Mouse (Mus musculus) heart, embryonic 12.5 days (tissue): Measurements from ENCODE around the gene Tmem221. TPM values are rescaled to one million over a fixed set of nuclear protein-coding genes. Genes with fewer than 3 reads are reported as not detected.

Experiments used
- ATAC-seq: fragments of 200-750 bp; cut with Nextera tagmentation; 2 replicates; pipeline ENCODE4 v1.8.0; 2017; ENCODE audit warnings: moderate TSS enrichment, moderate library complexity; ENCODE audit not compliant: insufficient number of reproducible peaks, low FRiP score
- H3K27ac ChIP-seq: fragments of 300-500 bp; sonication (generic); 2 replicates; pipeline ENCODE4 v1.5.1; 2016; ENCODE audit warnings: mild to moderate bottlenecking, moderate library complexity; ENCODE audit not compliant: poor library complexity, severe bottlenecking
- H3K27me3 ChIP-seq: fragments of 300-500 bp; sonication (generic); replicated peaks from 2 replicates; pipeline ENCODE4 v1.6.1; 2016; ENCODE audit warnings: mild to moderate bottlenecking, moderate library complexity
- H3K36me3 ChIP-seq: fragments of 300-500 bp; sonication (generic); 2 replicates; pipeline ENCODE4 v1.6.1; 2016; ENCODE audit warnings: mild to moderate bottlenecking, moderate library complexity
- H3K4me1 ChIP-seq: fragments of 300-500 bp; sonication (generic); replicated peaks from 2 replicates; pipeline ENCODE4 v1.6.1; 2016; ENCODE audit warnings: mild to moderate bottlenecking
- H3K4me2 ChIP-seq: fragments of 300-500 bp; sonication (generic); 2 replicates; pipeline ENCODE4 v1.6.1; 2016; ENCODE audit warnings: mild to moderate bottlenecking, moderate library complexity
- H3K4me3 ChIP-seq: fragments of 300-500 bp; sonication (generic); 2 replicates; pipeline ENCODE4 v1.5.1; 2016; ENCODE audit warnings: mild to moderate bottlenecking
- H3K9ac ChIP-seq: fragments of 300-500 bp; sonication (generic); 2 replicates; pipeline ENCODE4 v1.6.1; 2016; ENCODE audit warnings: mild to moderate bottlenecking, moderate library complexity
- H3K9me3 ChIP-seq: fragments of 300-500 bp; sonication (generic); replicated peaks from 2 replicates; pipeline ENCODE4 v1.6.1; 2016; ENCODE audit warnings: mild to moderate bottlenecking, moderate library complexity
- WGBS: fragments of 180-500 bp; shearing (Covaris S2); methylation state at CpG from one replicate; pipeline ENCODE4 v1.1.7; 2016; 5-methylcytosine and 5-hydroxymethylcytosine counted together
- polyA plus RNA-seq: library from polyadenylated mRNA; unstranded; fragments of >200 nt; fragmentation: Nextera tagmentation; extraction: Ambion mirVana; gene quantifications from 2 replicates; pipeline ENCODE4 v1.2.1, GENCODE M21; 2016

The Tmem221 gene
- polyA plus RNA-seq, 1 experiment from 2014 or later = 0.28 TPM

DNA sequence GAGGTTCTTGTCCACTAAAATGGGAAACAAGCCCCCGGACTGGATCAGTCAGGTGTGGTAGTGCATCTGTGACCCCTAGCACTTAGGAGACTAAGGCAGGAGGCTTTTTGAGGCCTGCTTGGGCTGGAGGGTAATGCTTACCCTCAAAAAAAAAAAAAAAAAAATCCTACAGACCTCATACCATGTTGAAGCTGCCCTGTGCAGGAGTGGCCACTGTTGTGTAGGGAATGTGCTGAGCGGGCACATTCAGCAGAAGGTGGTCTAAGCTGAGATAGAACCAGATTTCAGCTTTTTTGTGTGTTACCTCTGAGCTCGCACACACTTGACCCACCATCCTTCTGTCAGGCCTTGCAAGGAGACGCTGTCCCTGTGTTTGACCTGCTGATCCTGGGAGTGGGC, 35.7 kb upstream of the Tmem221 start:
- ATAC-seq = no peak
- WGBS = 94% methylated on average over 4 of the region's 4 CpGs
- Histone ChIP-seq H3K4me2 (no peak overlapping the region), H3K4me3 (no peak overlapping the region), H3K9ac (0 out of 2 replicates have a peak overlapping the region, but pooled peaks have one; percentile 7), H3K4me1 (peaks cover 32% of the 10 kb centered on the region), H3K9me3 (no peaks in the 10 kb centered on the region), H3K27me3 (peaks cover 9% of the 10 kb centered on the region), H3K36me3 (peaks cover 4% of the 10 kb centered on the region), H3K27ac (no peak overlapping the region)

DNA sequence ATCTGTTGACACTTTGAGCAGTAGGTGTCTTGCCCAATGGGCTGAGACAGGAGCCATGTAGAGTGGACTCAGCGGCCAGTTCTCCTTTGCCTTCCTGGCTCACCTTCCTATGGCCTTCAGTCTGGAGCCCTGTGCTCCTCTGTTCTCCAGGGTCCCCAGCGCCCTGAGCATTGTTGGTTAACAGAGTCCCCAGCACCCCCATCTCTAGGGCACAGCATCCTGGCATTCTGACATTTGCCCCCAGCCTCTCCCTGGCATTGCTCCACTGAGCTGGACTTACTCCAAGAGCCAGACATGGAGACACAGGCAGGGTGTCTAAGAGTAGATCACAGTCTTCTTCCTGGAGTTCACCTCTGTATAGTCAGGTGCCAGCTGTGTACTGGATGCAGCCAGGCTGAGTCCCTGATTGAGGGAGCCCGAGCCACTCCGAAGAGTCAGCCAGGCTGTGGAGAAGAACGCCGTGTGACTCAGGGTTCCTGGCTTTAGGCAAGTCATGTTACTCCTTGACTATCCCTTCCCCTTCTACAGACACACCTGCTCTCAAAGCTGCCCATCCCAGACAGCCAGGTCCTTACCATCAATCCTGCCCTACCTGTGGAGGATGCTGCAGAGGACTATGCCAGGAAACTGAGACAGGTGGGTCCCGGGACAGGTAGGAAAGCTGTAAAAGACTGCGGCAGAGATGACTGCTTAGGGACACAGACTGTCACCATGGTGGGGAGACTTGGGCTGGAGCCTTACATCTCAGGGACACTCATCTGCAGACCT, 35.1 kb upstream of the Tmem221 start:
- no peaks in the 10 kb centered on the region for H3K9me3 ChIP-seq
- H3K9ac ChIP-seq = 0 out of 2 replicates have a peak overlapping the region, but pooled peaks have one; percentile 7
- H3K4me1 ChIP-seq = peaks cover 32% of the 10 kb centered on the region
- H3K36me3 ChIP-seq = no peaks in the 10 kb centered on the region; the same call in 1 of the 2 replicates
- 90% methylated on average over 8 of the region's 8 CpGs for WGBS
- H3K27me3 ChIP-seq = peaks cover 4% of the 10 kb centered on the region; the same call in 1 of the 2 replicates
- H3K27ac ChIP-seq = no peak overlapping the region
- no peak overlapping the region for H3K4me3 ChIP-seq
- no peak for ATAC-seq
- peak overlapping the region; percentile 89; the same call in 1 of the 2 replicates for H3K4me2 ChIP-seq

- Histone ChIP-seq H3K4me2 (peak overlapping the region; percentile 89), H3K4me3 (peak overlapping the region; percentile 66), H3K9ac (peak overlapping the region; percentile 84), H3K36me3 (no peaks in the 10 kb centered on the region; the same call in 1 of the 2 replicates), H3K27me3 (no peaks in the 10 kb centered on the region; the same call in 1 of the 2 replicates), H3K27ac (peak overlapping the region; percentile 97), H3K4me1 (peaks cover 32% of the 10 kb centered on the region), H3K9me3 (no peaks in the 10 kb centered on the region)
- 5% methylated on average over 56 of the region's 60 CpGs for WGBS
- ATAC-seq = peak; percentile 75
Observed at GRCm38 (mm10) chr8:71592374-71593170, 33.9 kb upstream of the Tmem221 start.

DNA sequence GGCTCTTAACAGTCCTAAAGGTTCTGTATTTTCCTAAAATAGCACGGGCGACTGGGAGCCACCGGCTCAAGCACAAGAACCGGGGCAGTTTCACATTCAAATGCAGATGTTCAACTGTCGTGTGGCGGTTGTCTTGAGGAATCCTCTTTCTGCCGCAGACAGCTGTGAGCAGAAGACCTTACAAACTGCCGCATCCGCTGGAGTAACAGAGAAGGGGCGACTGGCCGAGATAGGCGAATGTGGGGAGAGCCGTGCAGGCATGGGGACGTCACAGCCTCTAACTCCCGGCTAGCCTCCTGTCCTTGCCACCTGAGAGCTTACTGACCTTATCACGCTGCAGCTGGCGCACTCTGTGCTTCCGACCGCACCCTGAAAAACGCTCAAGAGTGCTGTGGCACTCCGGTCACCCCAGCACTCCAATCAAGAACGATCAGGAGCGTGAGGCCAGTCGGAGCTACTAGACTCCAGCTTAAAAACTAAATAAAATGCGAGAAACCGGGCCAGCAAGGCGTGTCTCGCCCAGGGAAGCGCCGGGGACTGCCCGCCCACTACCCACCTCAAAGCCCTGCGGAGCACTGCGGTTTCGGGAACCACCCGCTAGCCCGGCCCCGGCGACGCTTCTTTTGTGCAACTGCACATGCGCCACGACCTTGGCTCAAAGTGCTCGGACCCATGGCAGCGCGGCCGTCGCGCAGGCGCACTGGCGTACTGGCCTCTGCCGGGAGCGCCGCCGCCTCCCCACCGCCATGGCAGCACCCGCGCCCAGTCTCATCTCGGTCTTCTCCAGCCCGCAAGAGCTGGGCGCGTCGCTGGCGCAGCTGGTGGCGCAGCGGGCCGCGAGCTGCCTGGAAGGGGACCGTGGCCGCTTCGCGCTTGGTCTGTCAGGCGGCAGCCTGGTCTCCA, 33.1 kb upstream of the Tmem221 start, which contains the start of gene Pgls:
Gene Pgls, plus strand, starts transcription at position 706 of the 903 bp plus-strand sequence.
- ATAC-seq = peak; percentile 87
- peaks cover 32% of the 10 kb centered on the region for H3K4me1 ChIP-seq
- WGBS = under 1% methylated on average over 67 of the region's 71 CpGs
- H3K4me3 ChIP-seq = peak within 1 kb of the TSS; percentile 66
- peaks cover 1% of the 10 kb centered on the region; the same call in 1 of the 2 replicates for H3K36me3 ChIP-seq
- H3K9ac ChIP-seq = peak within 1 kb of the TSS; percentile 84
- peak within 1 kb of the TSS; percentile 97 for H3K27ac ChIP-seq
- no peaks in the 10 kb centered on the region for H3K9me3 ChIP-seq
- H3K27me3 ChIP-seq = no peaks in the 10 kb centered on the region
- peak within 1 kb of the TSS; percentile 89 for H3K4me2 ChIP-seq

DNA sequence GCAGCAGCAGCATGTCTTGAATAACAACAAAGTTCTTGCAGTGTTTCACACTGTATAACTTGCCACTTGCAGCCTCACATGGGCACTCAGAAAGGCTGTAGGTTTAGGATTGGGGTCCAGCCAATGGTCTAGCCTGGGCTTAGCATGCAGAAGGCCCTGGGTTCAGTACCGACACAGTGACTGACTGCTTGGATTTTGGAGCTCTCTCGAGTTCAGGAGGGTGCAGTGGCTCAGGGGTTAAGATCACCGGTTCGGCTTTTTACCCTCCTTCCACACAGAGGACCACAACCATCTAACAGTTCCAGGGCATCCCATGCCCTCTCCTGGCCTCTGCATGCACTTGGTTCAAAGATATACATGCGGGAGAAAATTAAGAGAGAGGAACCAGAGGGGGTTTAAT, 32.3 kb upstream of the Tmem221 start:
- Histone ChIP-seq H3K9ac (peak overlapping the region; percentile 84), H3K27me3 (no peaks in the 10 kb centered on the region), H3K4me1 (peaks cover 28% of the 10 kb centered on the region), H3K36me3 (peaks cover 6% of the 10 kb centered on the region), H3K27ac (no peak overlapping the region; the same call in 1 of the 2 replicates), H3K4me2 (peak overlapping the region; percentile 89), H3K9me3 (no peaks in the 10 kb centered on the region), H3K4me3 (peak overlapping the region; percentile 66)
- ATAC-seq = no peak
- 27% methylated on average over 5 of the region's 5 CpGs for WGBS

- WGBS = 69% methylated on average over 3 of the region's 3 CpGs
- no peak for ATAC-seq
- Histone ChIP-seq H3K27me3 (peaks cover 11% of the 10 kb centered on the region; the same call in 1 of the 2 replicates), H3K4me2 (no peak overlapping the region), H3K9ac (no peak overlapping the region), H3K4me3 (no peak overlapping the region), H3K9me3 (no peaks in the 10 kb centered on the region), H3K4me1 (peaks cover 20% of the 10 kb centered on the region), H3K27ac (no peak overlapping the region), H3K36me3 (peaks cover 28% of the 10 kb centered on the region)
Observed at GRCm38 (mm10) chr8:71588762-71589161, 30.1 kb upstream of the Tmem221 start.

- H3K27me3 ChIP-seq = peaks cover 11% of the 10 kb centered on the region; the same call in 1 of the 2 replicates
- H3K9ac ChIP-seq = no peak overlapping the region
- no peak overlapping the region for H3K4me3 ChIP-seq
- no peak for ATAC-seq
- no peaks in the 10 kb centered on the region for H3K9me3 ChIP-seq
- H3K4me2 ChIP-seq = no peak overlapping the region
- WGBS = 59% methylated on average over 2 of the region's 2 CpGs
- H3K36me3 ChIP-seq = peaks cover 28% of the 10 kb centered on the region
- peaks cover 8% of the 10 kb centered on the region for H3K4me1 ChIP-seq
- no peak overlapping the region for H3K27ac ChIP-seq
Observed at GRCm38 (mm10) chr8:71586891-71587290, 28.2 kb upstream of the Tmem221 start.

GRCm38 (mm10) chr8:71580201-71580600, 21.5 kb upstream of the Tmem221 start:
- H3K9me3 ChIP-seq = no peaks in the 10 kb centered on the region
- no peak overlapping the region for H3K4me3 ChIP-seq
- H3K36me3 ChIP-seq = peaks cover 18% of the 10 kb centered on the region
- 45% methylated on average over 9 of the region's 9 CpGs for WGBS
- H3K9ac ChIP-seq = no peak overlapping the region
- ATAC-seq = no peak
- H3K27me3 ChIP-seq = peaks cover 29% of the 10 kb centered on the region
- no peak overlapping the region for H3K27ac ChIP-seq
- H3K4me1 ChIP-seq = no peaks in the 10 kb centered on the region
- no peak overlapping the region for H3K4me2 ChIP-seq

DNA sequence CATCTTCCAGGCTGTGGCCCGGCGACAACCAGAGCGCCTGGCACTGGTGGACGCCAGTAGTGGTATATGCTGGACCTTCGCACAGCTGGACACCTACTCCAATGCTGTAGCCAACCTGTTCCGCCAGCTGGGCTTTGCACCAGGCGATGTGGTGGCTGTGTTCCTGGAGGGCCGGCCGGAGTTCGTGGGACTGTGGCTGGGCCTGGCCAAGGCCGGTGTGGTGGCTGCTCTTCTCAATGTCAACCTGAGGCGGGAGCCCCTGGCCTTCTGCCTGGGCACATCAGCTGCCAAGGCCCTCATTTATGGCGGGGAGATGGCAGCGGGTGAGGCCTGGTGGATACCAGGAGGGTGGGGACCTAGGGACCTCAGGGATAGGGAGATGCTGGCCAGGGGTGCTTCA, 20.8 kb upstream of the Tmem221 start:
- Histone ChIP-seq H3K4me1 (no peaks in the 10 kb centered on the region), H3K9me3 (no peaks in the 10 kb centered on the region)
- WGBS = 85% methylated on average over 14 of the region's 14 CpGs

GRCm38 (mm10) chr8:71579009-71579408, 20.3 kb upstream of the Tmem221 start:
- Histone ChIP-seq H3K4me2 (no peak overlapping the region), H3K36me3 (0 out of 2 replicates have a peak, but pooled peaks cover 6% of the 10 kb centered on the region), H3K27me3 (peaks cover 20% of the 10 kb centered on the region), H3K27ac (no peak overlapping the region), H3K4me3 (no peak overlapping the region), H3K9ac (no peak overlapping the region), H3K9me3 (no peaks in the 10 kb centered on the region), H3K4me1 (no peaks in the 10 kb centered on the region)
- no peak for ATAC-seq
- WGBS = 50% methylated on average over 1 of the region's 1 CpGs

More for the DNA sequence above, 20.8 kb upstream of the Tmem221 start:
- Histone ChIP-seq H3K27ac (no peak overlapping the region), H3K4me2 (no peak overlapping the region), H3K36me3 (peaks cover 11% of the 10 kb centered on the region), H3K4me3 (no peak overlapping the region), H3K27me3 (peaks cover 24% of the 10 kb centered on the region), H3K9ac (no peak overlapping the region)
- no peak for ATAC-seq
